In the genomic region with DNA sequence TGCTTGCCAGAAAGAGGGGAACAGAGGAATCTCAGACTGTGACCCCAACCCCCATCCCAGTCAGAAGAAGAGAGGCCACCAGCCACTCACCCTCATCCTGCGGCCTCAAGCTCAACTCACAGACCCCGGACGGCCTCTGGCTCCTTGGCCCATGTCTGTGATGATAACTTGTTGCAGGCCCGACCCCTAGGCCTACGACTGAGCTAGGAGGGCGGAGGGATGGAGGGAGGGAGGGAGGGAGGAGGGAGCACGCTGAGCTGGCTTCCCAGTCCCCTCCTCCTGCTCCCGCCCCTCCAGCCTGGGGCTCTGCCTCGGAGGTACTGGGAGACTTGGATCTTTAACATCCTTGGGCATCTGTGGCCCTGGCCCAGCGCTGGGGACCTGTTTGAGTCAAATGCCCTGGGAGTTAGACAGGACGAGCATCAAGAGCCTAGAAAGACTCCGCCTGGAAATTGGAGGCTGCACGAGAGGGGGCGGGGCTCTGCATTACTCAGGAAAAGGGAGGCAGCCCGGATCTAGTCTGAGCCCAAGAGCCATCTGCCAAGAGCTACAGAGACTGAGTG, we compare ENCODE assay signal across 8 mouse cellular contexts. TPM values are rescaled to one million over a fixed set of nuclear protein-coding genes. Genes with fewer than 3 reads are reported as not detected.
DNase-seq lines count a peak whose midpoint lies in the region; ATAC-seq and TF ChIP-seq lines count a peak whose summit lies in the region.

No protein-coding gene starts in this region.

- peaks cover 0 to 3% of the 10 kb centered on the region in 2 experiments; a peak in 1 of 4 replicates for H3K36me3 ChIP-seq in MEL (ENCODE audit: control insufficient read depth in 1 of 2, insufficient read depth in 2 of 2, low read length in 2 of 2)
- H3K36me3 ChIP-seq in hindbrain, embryonic 13.5 days: no peaks in the 10 kb centered on the region

- peak overlapping the region; percentile 51 for H3K4me2 ChIP-seq in hindbrain, embryonic 13.5 days

- no peaks in the 10 kb centered on the region for H3K9me3 ChIP-seq in MEL (replicated peaks; ENCODE audit: insufficient read depth, low read length)
- H3K9me3 ChIP-seq in hindbrain, embryonic 13.5 days: no peaks in the 10 kb centered on the region

- TF ChIP-seq CTCF in MEL (IDR thresholded peaks at IDR 0.05 in 2 of 3, conservative IDR thresholded peaks at IDR 0.05 in 1 of 3; ENCODE audit: control insufficient read depth in 1 of 3, insufficient read depth in 1 of 3, low read depth in 2 of 3, low read length in 3 of 3, poor library complexity in 1 of 3, severe bottlenecking in 1 of 3): no peak

- no peak for TF ChIP-seq POLR2A in MEL (IDR thresholded peaks at IDR 0.05; ENCODE audit: control insufficient read depth in 1 of 2, insufficient read depth in 1 of 2, low read depth in 1 of 2, low read length in 2 of 2, poor library complexity in 1 of 2)

- no peak overlapping the region for H3K27ac ChIP-seq in MEL (ENCODE audit: control insufficient read depth, low read depth, low read length)
- 0 out of 2 replicates have a peak overlapping the region, but pooled peaks have one; percentile 42 for H3K27ac ChIP-seq in hindbrain, embryonic 13.5 days

- peak overlapping the region; percentile 29 to 51; a peak in 3 of 4 replicates for H3K4me3 ChIP-seq in MEL (ENCODE audit: control insufficient read depth in 1 of 2, insufficient read depth in 1 of 2, low read depth in 2 of 2, low read length in 2 of 2)
- H3K4me3 ChIP-seq in hindbrain, embryonic 13.5 days: peak overlapping the region; percentile 28

- TF ChIP-seq EP300 in MEL (IDR thresholded peaks at IDR 0.05; ENCODE audit: low read depth in 1 of 2, low read length in 2 of 2): no peak

- DNase-seq in MEL (ENCODE audit: low read depth, low spot score): peak; percentile 31
- DNase-seq in cerebellum, adult 9-11 months: peak; percentile 74
- peak; percentile 65 for DNase-seq in frontal cortex, postnatal 14 days (ENCODE audit: low spot score in 2 of 2)
- peak; percentile 71 for DNase-seq in layer of hippocampus, postnatal 14 days (ENCODE audit: low spot score in 2 of 2)
- DNase-seq in lung, postnatal 14 days: peak; percentile 69
- peak; percentile 83 to 84 for DNase-seq in right cerebral cortex, postnatal 10 days (ENCODE audit: low spot score in 2 of 2)

- TF ChIP-seq RAD21 in MEL (IDR thresholded peaks at IDR 0.05; ENCODE audit: low read depth, low read length): no peak

- no peaks in the 10 kb centered on the region; a peak in 1 of 4 replicates for H3K4me1 ChIP-seq in MEL (ENCODE audit: control insufficient read depth in 1 of 2, insufficient read depth in 2 of 2, low read length in 2 of 2)
- peaks cover 30% of the 10 kb centered on the region for H3K4me1 ChIP-seq in hindbrain, embryonic 13.5 days (replicated peaks)

- 0 out of 2 replicates have a peak overlapping the region, but pooled peaks have one; percentile 26 for H3K9ac ChIP-seq in MEL (ENCODE audit: control insufficient read depth, low read depth, low read length, poor library complexity, severe bottlenecking)
- H3K9ac ChIP-seq in hindbrain, embryonic 13.5 days: peak overlapping the region; percentile 65

- H3K79me2 ChIP-seq in MEL (ENCODE audit: control insufficient read depth, insufficient read depth, low read length, poor library complexity): no peaks in the 10 kb centered on the region

- WGBS in hindbrain, embryonic 13.5 days: 4% methylated on average over 14 of the region's 15 CpGs

- ATAC-seq in hindbrain, embryonic 13.5 days (ENCODE audit: low FRiP score): 0 out of 2 replicates have a peak, but pooled peaks have one; percentile 15
- no peak for ATAC-seq in activated CD4-positive, CD25-positive, alpha-beta regulatory T cell, adult 4 months

- peaks cover 1 to 2% of the 10 kb centered on the region in 2 experiments; a peak in 1 of 4 replicates for H3K27me3 ChIP-seq in MEL (ENCODE audit: control insufficient read depth in 1 of 2, insufficient read depth in 2 of 2, low read length in 2 of 2)
- H3K27me3 ChIP-seq in hindbrain, embryonic 13.5 days: peaks cover 7% of the 10 kb centered on the region

TF ChIP-seq in MEL, 35 proteins besides CTCF, POLR2A, EP300 and RAD21:
- TF ChIP-seq MAFK (IDR thresholded peaks at IDR 0.05; ENCODE audit: borderline replicate concordance, low read depth, low read length): no peak
- TF ChIP-seq TAL1 (IDR thresholded peaks at IDR 0.05; ENCODE audit: low read length): no peak
- no peak for TF ChIP-seq KAT2A (conservative IDR thresholded peaks at IDR 0.05; ENCODE audit: low read depth, low read length)
- TF ChIP-seq E2F4 (IDR thresholded peaks at IDR 0.05; ENCODE audit: borderline replicate concordance, low read depth, low read length): no peak
- no peak for TF ChIP-seq SIN3A (IDR thresholded peaks at IDR 0.05; ENCODE audit: low read length)
- TF ChIP-seq UBTF (IDR thresholded peaks at IDR 0.05; ENCODE audit: borderline replicate concordance, insufficient read depth, low read depth, low read length): no peak
- peak; percentile 43; the same call in 1 of the 2 replicates for TF ChIP-seq MAZ (IDR thresholded peaks at IDR 0.05; ENCODE audit: low read depth, low read length)

RNA-seq across cellular contexts. Expression of gene C1qtnf6, which starts 1.7 kb away (rescaled TPM):
- 0.15 and 0.20 TPM in 2 replicates for total RNA-seq in MEL (2012; rRNA removed)
- polyA plus RNA-seq in MEL (2012; ENCODE audit: insufficient read depth in 1 of 2, insufficient read length in 2 of 2, low read depth in 1 of 2, low replicate concordance in 2 of 2, missing spikeins in 1 of 2): 1 to 10 TPM in 1 of 2 experiments, not detected in 1; 1.3 TPM
- 8.0 and 8.2 TPM in 2 replicates for polyA plus RNA-seq in hindbrain, embryonic 13.5 days (2015; fragmentation: Nextera tagmentation; extraction: Ambion mirVana)
- total RNA-seq in layer of hippocampus, postnatal 14 days (2021): 10 to 100 TPM; 10.8 to 12.0 TPM
- 10 to 100 TPM; 15.5 to 15.9 TPM for polyA plus RNA-seq in activated CD4-positive, CD25-positive, alpha-beta regulatory T cell, adult 4 months (2017; shearing (Covaris generic))

RNA-seq across cellular contexts. Expression of gene Sstr3, which starts 15.0 kb away (rescaled TPM):
- not detected in 2 replicates for total RNA-seq in MEL (2012; rRNA removed)
- not detected for polyA plus RNA-seq in MEL (2012; ENCODE audit: insufficient read depth in 1 of 2, insufficient read length in 2 of 2, low read depth in 1 of 2, low replicate concordance in 2 of 2, missing spikeins in 1 of 2)
- 0.42 and 0.48 TPM in 2 replicates for polyA plus RNA-seq in hindbrain, embryonic 13.5 days (2015; fragmentation: Nextera tagmentation; extraction: Ambion mirVana)
- 10 to 100 TPM; 22.9 to 23.9 TPM for total RNA-seq in layer of hippocampus, postnatal 14 days (2021)
- polyA plus RNA-seq in activated CD4-positive, CD25-positive, alpha-beta regulatory T cell, adult 4 months (2017; shearing (Covaris generic)): not detected

RNA-seq across cellular contexts. Expression of gene Il2rb, which starts 34.4 kb away (rescaled TPM):
- total RNA-seq in MEL (2012; rRNA removed): 0.04 TPM in 1 of 2 replicates, not detected in the other
- not detected for polyA plus RNA-seq in MEL (2012; ENCODE audit: insufficient read depth in 1 of 2, insufficient read length in 2 of 2, low read depth in 1 of 2, low replicate concordance in 2 of 2, missing spikeins in 1 of 2)
- polyA plus RNA-seq in hindbrain, embryonic 13.5 days (2015; fragmentation: Nextera tagmentation; extraction: Ambion mirVana): 0.05 and 0.13 TPM in 2 replicates
- under 1 TPM; 0.07 to 0.12 TPM for total RNA-seq in layer of hippocampus, postnatal 14 days (2021)
- 100 to 1,000 TPM; 489 to 584 TPM for polyA plus RNA-seq in activated CD4-positive, CD25-positive, alpha-beta regulatory T cell, adult 4 months (2017; shearing (Covaris generic))

RNA-seq across cellular contexts. Expression of gene Rac2, which starts 43.1 kb away (rescaled TPM):
- total RNA-seq in MEL (2012; rRNA removed): 257 and 268 TPM in 2 replicates
- polyA plus RNA-seq in MEL (2012; ENCODE audit: insufficient read depth in 1 of 2, insufficient read length in 2 of 2, low read depth in 1 of 2, low replicate concordance in 2 of 2, missing spikeins in 1 of 2): 100 to 1,000 TPM; 772 to 881 TPM
- 6.3 and 8.8 TPM in 2 replicates for polyA plus RNA-seq in hindbrain, embryonic 13.5 days (2015; fragmentation: Nextera tagmentation; extraction: Ambion mirVana)
- 1 to 10 TPM; 2.5 to 3.5 TPM for total RNA-seq in layer of hippocampus, postnatal 14 days (2021)
- polyA plus RNA-seq in activated CD4-positive, CD25-positive, alpha-beta regulatory T cell, adult 4 months (2017; shearing (Covaris generic)): 1,000 to 10,000 TPM; 3,019 to 4,069 TPM

Comparison
In these comparisons a context has a peak if more than half of its experiments do, and no peak if none do; other contexts are left out.
1. DNase-seq: peak in every context shown above with its lines; median percentile 84 in right cerebral cortex, postnatal 10 days; 74 in cerebellum, adult 9-11 months; 71 in layer of hippocampus, postnatal 14 days; 69 in lung, postnatal 14 days; 65 in frontal cortex, postnatal 14 days; 31 in MEL.
2. RNA of gene Il2rb, which starts 34.4 kb away (polyA plus RNA-seq): 489 to 584 TPM in activated CD4-positive, CD25-positive, alpha-beta regulatory T cell, adult 4 months; 0.05 to 0.13 TPM in hindbrain, embryonic 13.5 days and not detected in MEL; every median in the first group is over 100 times any median in the second.